Mouse (Mus musculus) G1E (cell line): ENCODE data around the gene Mcu.

Experiments
- CTCF ChIP-seq: IDR thresholded peaks from 2 replicates; pipeline ENCODE4 v1.5.1; 2012; ENCODE audit warnings: low read depth, low read length, inconsistent platforms, mixed read lengths
- POLR2AphosphoS5 ChIP-seq: IDR thresholded peaks from 2 replicates; pipeline ENCODE4 v1.6.1; 2012; ENCODE audit warnings: low read depth, low read length, inconsistent platforms; ENCODE audit not compliant: insufficient replicate concordance
- TAL1 ChIP-seq: conservative IDR thresholded peaks from 2 replicates; pipeline ENCODE4 v1.6.1; 2012; ENCODE audit warnings: low read depth, low read length, inconsistent platforms, mixed read lengths

- no peak for TF ChIP-seq CTCF
- TF ChIP-seq POLR2AphosphoS5 = no peak
- TF ChIP-seq TAL1 = no peak
These were observed 30.4 kb upstream of the Mcu start for GRCm38 (mm10) chr10:59646821-59647378.
